ENCODE assay signal across 23 mouse cellular contexts in genomic region chr14:30330416-30331181, GRCm38 (mm10).
DNase-seq lines count a peak whose midpoint lies in the region; ATAC-seq and TF ChIP-seq lines count a peak whose summit lies in the region.
"Had no signal": no experiment of that assay in that cellular context is flagged by ENCODE, and none has a peak within 500 bp of the region (broad histone marks: within the 10 kb centered on the region; RNA-seq: fewer than 3 reads in every experiment).

No protein-coding gene starts in this region.

- 72% methylated on average over 17 of the region's 17 CpGs for WGBS in kidney, embryonic 16.5 days
- WGBS in intestine, embryonic 14.5 days, result 51% methylated on average over 17 of the region's 17 CpGs
- WGBS in small intestine, adult 2 months, result 72% methylated on average over 17 of the region's 17 CpGs
- 84% methylated on average over 17 of the region's 17 CpGs for WGBS in midbrain, embryonic 13.5 days
- WGBS in hindbrain, embryonic 11.5 days, result 87% methylated on average over 17 of the region's 17 CpGs

- no peak overlapping the region for H3K4me3 ChIP-seq in kidney, embryonic 16.5 days (ENCODE audit: low read length)
- no peak overlapping the region for H3K4me3 ChIP-seq in intestine, embryonic 14.5 days (ENCODE audit: low read depth, low read length)
- H3K4me3 ChIP-seq in small intestine, adult 2 months (ENCODE audit: low read depth, low read length), result no peak overlapping the region
- no peak overlapping the region for H3K4me3 ChIP-seq in midbrain, embryonic 13.5 days (replicated peaks)
- H3K4me3 ChIP-seq in hindbrain, embryonic 11.5 days (ENCODE audit: low read depth, low read length), result no peak overlapping the region
- H3K4me3 ChIP-seq: forebrain, embryonic 12.5 days; limb, embryonic 15.5 days; liver, embryonic 15.5 days; neural tube, embryonic 12.5 days had no signal

- no peak overlapping the region for H3K4me2 ChIP-seq in kidney, embryonic 16.5 days (replicated peaks; ENCODE audit: low read depth, low read length)
- H3K4me2 ChIP-seq in intestine, embryonic 14.5 days (ENCODE audit: low read length), result no peak overlapping the region
- H3K4me2 ChIP-seq in midbrain, embryonic 13.5 days (replicated peaks), result no peak overlapping the region
- no peak overlapping the region for H3K4me2 ChIP-seq in hindbrain, embryonic 11.5 days (replicated peaks; ENCODE audit: low read depth, low read length)
- H3K4me2 ChIP-seq: forebrain, embryonic 12.5 days; heart, embryonic 11.5 days; limb, embryonic 15.5 days; liver, embryonic 15.5 days; neural tube, embryonic 12.5 days had no signal

- peaks cover 14% of the 10 kb centered on the region for H3K4me1 ChIP-seq in kidney, embryonic 16.5 days (ENCODE audit: insufficient read depth, low read length)
- H3K4me1 ChIP-seq in intestine, embryonic 14.5 days (replicated peaks; ENCODE audit: control insufficient read depth, insufficient read depth, low read length), result peaks cover 31% of the 10 kb centered on the region
- no peaks in the 10 kb centered on the region for H3K4me1 ChIP-seq in small intestine, adult 2 months (ENCODE audit: control insufficient read depth, insufficient read depth, insufficient read length, low read length)
- H3K4me1 ChIP-seq in midbrain, embryonic 13.5 days (replicated peaks), result no peaks in the 10 kb centered on the region
- no peaks in the 10 kb centered on the region for H3K4me1 ChIP-seq in hindbrain, embryonic 11.5 days (replicated peaks; ENCODE audit: control insufficient read depth, insufficient read depth, low read length)
- H3K4me1 ChIP-seq: forebrain, embryonic 12.5 days; liver, embryonic 15.5 days; neural tube, embryonic 12.5 days had no signal

- ATAC-seq in kidney, embryonic 16.5 days (ENCODE audit: low FRiP score, low TSS enrichment), result no peak
- ATAC-seq in intestine, embryonic 14.5 days (replicated peaks; ENCODE audit: low FRiP score, low TSS enrichment, low read depth), result no peak
- no peak for ATAC-seq in midbrain, embryonic 13.5 days
- no peak for ATAC-seq in hindbrain, embryonic 11.5 days (ENCODE audit: low FRiP score)
- ATAC-seq: hindbrain, embryonic 16.5 days had no signal

- H3K27me3 ChIP-seq in kidney, embryonic 16.5 days (ENCODE audit: insufficient read depth, low read length), result no peaks in the 10 kb centered on the region
- H3K27me3 ChIP-seq in intestine, embryonic 14.5 days (replicated peaks; ENCODE audit: control insufficient read depth, insufficient read depth, low read length), result no peaks in the 10 kb centered on the region
- H3K27me3 ChIP-seq in small intestine, adult 2 months (ENCODE audit: control insufficient read depth, insufficient read depth, low read length), result no peaks in the 10 kb centered on the region
- no peaks in the 10 kb centered on the region for H3K27me3 ChIP-seq in midbrain, embryonic 13.5 days
- H3K27me3 ChIP-seq in hindbrain, embryonic 11.5 days (ENCODE audit: control insufficient read depth, insufficient read depth, low read length), result no peaks in the 10 kb centered on the region
- H3K27me3 ChIP-seq: forebrain, embryonic 12.5 days; limb, embryonic 15.5 days; liver, embryonic 15.5 days; neural tube, embryonic 12.5 days had no signal

- H3K9ac ChIP-seq in kidney, embryonic 16.5 days (replicated peaks; ENCODE audit: low read length), result no peak overlapping the region
- no peak overlapping the region for H3K9ac ChIP-seq in intestine, embryonic 14.5 days (ENCODE audit: low read length)
- no peak overlapping the region for H3K9ac ChIP-seq in midbrain, embryonic 13.5 days (replicated peaks)
- no peak overlapping the region for H3K9ac ChIP-seq in hindbrain, embryonic 11.5 days (ENCODE audit: low read depth, low read length)
- H3K9ac ChIP-seq: forebrain, embryonic 12.5 days; limb, embryonic 15.5 days; liver, embryonic 15.5 days; neural tube, embryonic 12.5 days had no signal

- peak overlapping the region; percentile 5; the same call in 1 of the 2 replicates for H3K27ac ChIP-seq in kidney, embryonic 16.5 days (ENCODE audit: low read length)
- H3K27ac ChIP-seq in intestine, embryonic 14.5 days (ENCODE audit: low read depth), result peak overlapping the region; percentile 49; the same call in 1 of the 2 replicates
- peak overlapping the region; percentile 21 for H3K27ac ChIP-seq in small intestine, adult 2 months (ENCODE audit: insufficient read depth, low read depth, low read length)
- H3K27ac ChIP-seq in midbrain, embryonic 13.5 days, result no peak overlapping the region
- H3K27ac ChIP-seq in hindbrain, embryonic 11.5 days (ENCODE audit: low read depth, low read length), result no peak overlapping the region
- H3K27ac ChIP-seq: forebrain, embryonic 12.5 days; limb, embryonic 15.5 days; liver, embryonic 15.5 days; neural tube, embryonic 12.5 days had no signal

- TF ChIP-seq POLR2A in small intestine, adult 2 months (IDR thresholded peaks at IDR 0.05; ENCODE audit: low read depth, low read length), result no peak

- no peak for TF ChIP-seq CTCF in small intestine, adult 2 months (IDR thresholded peaks at IDR 0.05; ENCODE audit: extremely low read depth, insufficient read length, insufficient replicate concordance, low read depth, low read length)

- H3K36me3 ChIP-seq in kidney, embryonic 16.5 days (ENCODE audit: insufficient read depth, low read length), result no peaks in the 10 kb centered on the region
- H3K36me3 ChIP-seq in intestine, embryonic 14.5 days (ENCODE audit: control insufficient read depth, insufficient read depth, low read length), result no peaks in the 10 kb centered on the region
- H3K36me3 ChIP-seq in small intestine, adult 2 months (ENCODE audit: control insufficient read depth, insufficient read depth, low read length), result no peaks in the 10 kb centered on the region
- no peaks in the 10 kb centered on the region for H3K36me3 ChIP-seq in midbrain, embryonic 13.5 days
- no peaks in the 10 kb centered on the region for H3K36me3 ChIP-seq in hindbrain, embryonic 11.5 days (ENCODE audit: control insufficient read depth, insufficient read depth, low read length)
- H3K36me3 ChIP-seq: forebrain, embryonic 12.5 days; limb, embryonic 15.5 days; liver, embryonic 15.5 days; neural tube, embryonic 12.5 days had no signal

- no peak for DNase-seq in kidney, adult 18-20 months
- no peak for DNase-seq in intestine, embryonic 14.5 days (ENCODE audit: low spot score)
- DNase-seq in lung, postnatal 10 days, result peak; percentile 65
- DNase-seq in gastrocnemius, adult 18-20 months (ENCODE audit: low spot score), result no peak
- no peak for DNase-seq in hindbrain, embryonic 11.5 days (ENCODE audit: low spot score)
- DNase-seq: cerebellum, adult 11-12 months; cerebellum, postnatal 10 days; kidney, adult 2 months; kidney, postnatal 14 days; left cerebral cortex, postnatal 4 days; midbrain, embryonic 14.5 days; retina, postnatal 1 day; right cerebral cortex, postnatal 25 days; thymus, adult 2 months had no signal

- no peaks in the 10 kb centered on the region for H3K9me3 ChIP-seq in kidney, embryonic 16.5 days (ENCODE audit: low read length)
- no peaks in the 10 kb centered on the region for H3K9me3 ChIP-seq in intestine, embryonic 14.5 days (ENCODE audit: control insufficient read depth, low read length)
- H3K9me3 ChIP-seq in midbrain, embryonic 13.5 days, result no peaks in the 10 kb centered on the region
- no peaks in the 10 kb centered on the region for H3K9me3 ChIP-seq in hindbrain, embryonic 11.5 days (ENCODE audit: control insufficient read depth, low read length)
- H3K9me3 ChIP-seq: forebrain, embryonic 12.5 days; limb, embryonic 15.5 days; liver, embryonic 15.5 days; neural tube, embryonic 12.5 days had no signal

Comparison
In these comparisons a context has a peak if more than half of its experiments do, and no peak if none do; other contexts are left out.
1. H3K27ac ChIP-seq: peak in kidney, embryonic 16.5 days (single experiment), intestine, embryonic 14.5 days (single experiment) and small intestine, adult 2 months (single experiment); none in midbrain, embryonic 13.5 days (single experiment) and hindbrain, embryonic 11.5 days (single experiment).